Mouse (Mus musculus): ENCODE measurements around the gene Hoxb6.

Hoxb6 gene

GRCm38 (mm10) chr11:96348988-96349387 lies 56.7 kb downstream of the Hoxb6 start:
- in situ Hi-C loops (cut with MboI, MseI): no loop called here

GRCm38 (mm10) chr11:96349491-96350340 lies 57.4 kb downstream of the Hoxb6 start:
- in situ Hi-C loops (cut with MboI, MseI): no loop called here

DNA sequence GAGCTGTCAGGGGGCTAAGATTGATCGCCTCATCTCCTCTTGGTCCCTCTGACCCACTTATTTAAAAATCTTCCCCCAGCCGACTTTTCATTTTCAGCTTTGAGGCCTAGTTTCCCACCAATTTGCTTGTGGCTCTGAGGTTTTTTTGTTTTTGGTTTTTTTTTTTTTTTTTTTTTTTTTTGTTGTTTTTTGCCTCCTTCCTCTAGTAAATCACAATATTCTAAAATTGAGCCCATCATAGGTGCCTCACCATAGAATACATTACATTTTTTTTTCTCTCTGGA lies 58.0 kb downstream of the Hoxb6 start, which contains the start of gene Hoxb2:
Gene Hoxb2, plus strand, starts transcription at position 185 of the 284 bp plus-strand sequence.
- in situ Hi-C loops (cut with MboI, MseI): no loop called here

DNA sequence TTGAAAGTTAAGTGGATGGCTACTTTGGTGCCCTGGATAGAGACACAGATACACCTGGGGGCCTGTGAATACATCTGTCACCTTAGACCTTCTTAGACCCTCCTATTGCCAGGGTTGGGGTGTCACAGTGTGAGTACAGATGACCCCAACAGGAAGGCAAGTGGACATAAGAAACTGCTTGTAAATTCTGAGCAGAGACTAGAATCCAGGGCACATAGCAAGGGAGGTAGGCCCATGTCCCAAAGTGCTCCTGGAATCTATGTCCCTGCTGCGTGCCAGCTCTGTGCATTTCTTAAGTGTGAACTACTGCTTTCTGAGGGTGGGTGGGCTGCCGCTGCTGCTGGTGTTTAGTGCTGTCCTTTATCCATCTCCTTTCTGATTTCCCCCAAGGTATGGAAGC lies 58.5 kb downstream of the Hoxb6 start:
- in situ Hi-C loops (cut with MboI, MseI): no loop called here

Data from T-helper 1 cell (primary cell).